Mouse (Mus musculus): ENCODE results near the gene Nphs1.

Nphs1 gene

DNA sequence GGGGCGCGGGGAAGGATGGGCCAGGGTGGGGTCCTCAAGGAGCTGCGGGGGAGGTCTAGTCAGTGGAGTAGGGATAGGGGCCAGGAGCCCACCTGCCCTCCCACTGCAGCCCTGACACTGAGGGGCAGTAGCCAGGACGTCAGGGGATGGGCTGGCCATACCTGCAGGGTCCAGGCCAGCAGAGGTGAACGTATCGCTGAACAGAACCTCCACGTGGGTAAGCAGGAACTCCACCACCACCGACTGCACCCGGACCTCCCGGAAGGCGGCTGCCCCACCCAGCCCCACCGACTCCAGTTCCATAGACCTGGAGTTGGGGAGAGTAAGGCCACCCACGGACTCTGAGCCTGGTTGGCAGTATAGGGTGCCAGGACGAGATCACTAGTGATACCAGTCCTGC lies 68.9 kb downstream of the Nphs1 start:
- in situ Hi-C loops (cut with MboI; ENCODE audit: low pct_unique_long_range_greater_than_20kb in 1 of 2, low sequenced_read_pairs in 2 of 2, unreplicated experiment in 1 of 2), result no loop called here

DNA sequence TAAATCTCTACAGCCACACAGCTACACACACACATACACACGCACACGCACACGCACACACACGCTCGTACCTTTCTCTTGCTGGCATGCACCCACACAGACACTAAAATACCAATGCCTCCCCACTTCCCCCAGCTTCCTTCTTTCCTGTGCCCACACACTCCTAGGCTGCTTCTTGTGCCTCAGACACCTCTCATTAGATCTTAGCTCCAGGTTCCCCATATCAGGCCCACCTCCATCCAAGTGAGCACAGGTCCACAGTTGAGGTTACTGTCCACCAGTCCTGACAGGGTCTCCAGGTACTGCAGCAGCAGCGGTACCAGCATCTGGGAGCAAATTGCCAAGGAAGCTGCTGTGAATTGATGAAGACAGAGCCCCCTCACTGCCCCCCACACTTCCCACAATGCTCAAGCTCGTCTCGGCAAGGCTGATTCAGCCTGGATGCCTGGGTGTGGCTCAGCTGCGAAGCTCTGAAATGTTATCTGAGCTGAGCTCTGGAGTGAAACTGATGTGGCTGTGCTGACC lies 73.2 kb downstream of the Nphs1 start:
- in situ Hi-C loops (cut with MboI; ENCODE audit: low pct_unique_long_range_greater_than_20kb in 1 of 2, low sequenced_read_pairs in 2 of 2, unreplicated experiment in 1 of 2), result no loop called here

DNA sequence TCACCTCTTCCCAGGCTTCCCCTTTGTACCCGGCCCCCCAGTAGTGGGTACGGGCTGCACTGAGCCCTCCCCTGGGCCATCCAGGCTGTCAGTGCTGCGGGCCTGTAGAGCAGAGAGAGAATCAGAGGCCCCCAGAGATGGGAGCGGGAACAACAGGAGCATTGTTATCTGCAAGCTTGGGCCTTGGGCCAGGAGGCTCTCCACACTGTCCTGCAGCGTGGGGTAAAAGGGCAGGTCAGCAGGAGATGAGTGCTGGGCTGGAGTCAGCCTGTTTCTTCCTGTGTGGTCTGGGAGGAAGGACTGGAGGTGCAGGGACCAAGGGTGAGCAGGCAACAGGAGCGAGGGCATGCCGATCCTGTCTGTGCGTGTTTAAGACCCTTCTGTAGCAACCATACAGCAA lies 74.8 kb downstream of the Nphs1 start:
- in situ Hi-C loops (cut with MboI; ENCODE audit: low pct_unique_long_range_greater_than_20kb in 1 of 2, low sequenced_read_pairs in 2 of 2, unreplicated experiment in 1 of 2), result no loop called here

- in situ Hi-C loops (cut with MboI; ENCODE audit: low pct_unique_long_range_greater_than_20kb in 1 of 2, low sequenced_read_pairs in 2 of 2, unreplicated experiment in 1 of 2), result no loop called here
Observed at GRCm38 (mm10) chr7:30533941-30534632, 76.0 kb downstream of the Nphs1 start.

DNA sequence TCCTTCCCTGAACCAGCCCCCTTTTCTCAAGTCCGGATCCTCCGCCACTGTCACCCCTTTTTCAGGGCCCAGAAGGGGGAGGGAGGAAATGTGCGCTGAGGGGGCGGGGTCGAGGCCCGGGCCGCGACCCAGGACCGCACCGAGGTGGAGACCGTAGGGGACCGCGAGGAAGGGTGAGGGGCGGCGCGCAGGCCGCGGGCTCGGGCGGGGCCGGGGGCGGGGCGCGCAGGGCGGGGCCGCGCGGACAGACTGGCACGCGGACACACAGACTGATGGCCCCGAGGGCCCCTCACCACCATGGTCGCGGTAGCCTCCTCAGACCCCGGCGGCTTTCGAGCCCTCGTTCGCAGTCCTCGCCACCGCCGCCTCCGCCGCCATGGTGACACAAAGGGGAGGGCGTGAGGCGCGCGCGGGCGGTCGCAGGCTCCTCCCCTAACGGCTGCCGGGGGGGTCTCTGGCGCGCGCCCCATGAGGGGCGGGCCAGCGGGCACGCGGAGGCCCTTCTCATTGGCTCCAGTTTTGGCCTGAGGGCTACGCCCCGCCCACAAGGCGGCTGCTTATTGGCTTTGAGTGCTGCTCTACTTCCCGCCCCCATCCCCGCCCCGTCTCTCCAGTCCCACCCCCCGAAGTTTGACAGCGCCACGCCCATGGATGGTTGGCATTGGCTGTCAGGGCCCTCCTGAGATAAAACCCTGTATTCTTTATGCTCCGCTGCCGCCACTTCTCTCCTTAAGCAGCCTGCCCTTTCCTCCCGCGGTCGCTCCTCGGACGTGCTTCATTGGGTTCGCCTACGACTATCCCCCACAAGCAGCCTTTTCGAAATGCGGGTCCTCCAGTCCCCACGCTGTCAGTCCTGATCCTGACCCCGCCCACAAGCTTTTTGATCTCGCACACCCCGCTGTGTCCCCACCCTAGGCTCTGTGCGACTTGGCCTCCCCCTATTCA lies 76.8 kb downstream of the Nphs1 start, which contains the start of gene Arhgap33:
Gene Arhgap33 (minus strand): TSS at position 428 of the 945 bp plus-strand sequence.
- in situ Hi-C loops (cut with MboI; ENCODE audit: low pct_unique_long_range_greater_than_20kb in 1 of 2, low sequenced_read_pairs in 2 of 2, unreplicated experiment in 1 of 2), result no loop called here

Data from mouse embryonic stem cell (cell line).